Mouse (Mus musculus): Measurements from ENCODE around the gene 1110032A03Rik. TPM values are rescaled to one million over a fixed set of nuclear protein-coding genes. Genes with fewer than 3 reads are reported as not detected.

Gene 1110032A03Rik
- polyA plus RNA-seq, 1 experiment from 2014 or later: 42.3 TPM

DNA sequence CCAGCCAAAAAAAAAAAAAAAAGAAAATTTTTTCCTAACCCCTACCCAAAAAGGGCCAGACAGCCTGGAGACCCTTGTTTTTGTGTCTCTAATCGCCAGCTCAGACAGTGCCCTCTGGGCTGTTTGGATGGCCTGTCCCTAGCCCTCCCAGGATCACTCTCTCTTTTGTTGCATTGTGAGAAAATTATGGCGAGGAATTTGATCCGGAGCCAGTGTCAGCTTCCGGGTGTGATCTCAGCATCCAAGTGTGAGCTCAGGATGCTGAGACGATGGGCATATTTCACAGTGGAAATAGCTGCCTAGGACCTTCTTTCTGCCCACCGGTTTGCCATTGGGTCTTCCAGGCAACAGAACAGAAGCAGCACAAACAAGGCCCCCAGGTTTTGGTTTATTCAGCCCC, 24.6 kb downstream of the 1110032A03Rik start:
- WGBS: 79% methylated on average over 6 of the region's 6 CpGs
- DNase-seq (ENCODE audit: low spot score) (no peak), ATAC-seq (ENCODE audit: low FRiP score) (no peak)
- Histone ChIP-seq H3K4me1 (replicated peaks; ENCODE audit: control insufficient read depth, insufficient read depth, low read length) (0 out of 2 replicates have a peak, but pooled peaks cover 4% of the 10 kb centered on the region), H3K27me3 (ENCODE audit: control insufficient read depth, insufficient read depth, low read length) (no peaks in the 10 kb centered on the region), H3K9me3 (ENCODE audit: control insufficient read depth, low read length) (no peaks in the 10 kb centered on the region), H3K9ac (ENCODE audit: low read depth, low read length) (no peak overlapping the region), H3K36me3 (ENCODE audit: control insufficient read depth, insufficient read depth, low read length) (no peaks in the 10 kb centered on the region), H3K27ac (ENCODE audit: low read depth, low read length) (no peak overlapping the region), H3K4me3 (ENCODE audit: low read depth, low read length) (no peak overlapping the region), H3K4me2 (replicated peaks; ENCODE audit: low read depth, low read length) (no peak overlapping the region)

GRCm38 (mm10) chr9:50746214-50746677, 29.1 kb downstream of the 1110032A03Rik start, which contains the start of gene 2310030G06Rik:
TSS of gene 2310030G06Rik (minus strand) at chr9:50746536.
- H3K36me3 ChIP-seq (ENCODE audit: control insufficient read depth, insufficient read depth, low read length): no peaks in the 10 kb centered on the region
- 1% methylated on average over 19 of the region's 19 CpGs for WGBS
- DNase-seq (ENCODE audit: low spot score): peak; percentile 36
- H3K27me3 ChIP-seq (ENCODE audit: control insufficient read depth, insufficient read depth, low read length): no peaks in the 10 kb centered on the region
- 0 out of 2 replicates have a peak, but pooled peaks cover 4% of the 10 kb centered on the region for H3K4me1 ChIP-seq (replicated peaks; ENCODE audit: control insufficient read depth, insufficient read depth, low read length)
- peak within 1 kb of the TSS; percentile 45; the same call in 1 of the 2 replicates for H3K9ac ChIP-seq (ENCODE audit: low read depth, low read length)
- peak within 1 kb of the TSS; percentile 23 for H3K4me3 ChIP-seq (ENCODE audit: low read depth, low read length)
- H3K9me3 ChIP-seq (ENCODE audit: control insufficient read depth, low read length): no peaks in the 10 kb centered on the region
- H3K4me2 ChIP-seq (replicated peaks; ENCODE audit: low read depth, low read length): peak within 1 kb of the TSS; percentile 46
- H3K27ac ChIP-seq (ENCODE audit: low read depth, low read length): no peak within 1 kb of the TSS
- no peak for ATAC-seq (ENCODE audit: low FRiP score)

GRCm38 (mm10) chr9:50745806-50746205, 29.5 kb downstream of the 1110032A03Rik start:
- Histone ChIP-seq H3K9me3 (ENCODE audit: control insufficient read depth, low read length) (no peaks in the 10 kb centered on the region), H3K9ac (ENCODE audit: low read depth, low read length) (peak overlapping the region; percentile 45; the same call in 1 of the 2 replicates), H3K4me1 (replicated peaks; ENCODE audit: control insufficient read depth, insufficient read depth, low read length) (0 out of 2 replicates have a peak, but pooled peaks cover 4% of the 10 kb centered on the region), H3K27ac (ENCODE audit: low read depth, low read length) (no peak overlapping the region), H3K4me3 (ENCODE audit: low read depth, low read length) (peak overlapping the region; percentile 23), H3K36me3 (ENCODE audit: control insufficient read depth, insufficient read depth, low read length) (no peaks in the 10 kb centered on the region), H3K27me3 (ENCODE audit: control insufficient read depth, insufficient read depth, low read length) (no peaks in the 10 kb centered on the region), H3K4me2 (replicated peaks; ENCODE audit: low read depth, low read length) (peak overlapping the region; percentile 46)
- DNase-seq (ENCODE audit: low spot score) (no peak), ATAC-seq (ENCODE audit: low FRiP score) (no peak)
- WGBS: 13% methylated on average over 7 of the region's 7 CpGs

GRCm38 (mm10) chr9:50742744-50743143, 32.6 kb downstream of the 1110032A03Rik start:
- H3K9ac ChIP-seq (ENCODE audit: low read depth, low read length): no peak overlapping the region
- DNase-seq (ENCODE audit: low spot score): no peak

GRCm38 (mm10) chr9:50742261-50742660, 33.1 kb downstream of the 1110032A03Rik start:
- 87% methylated on average over 3 of the region's 3 CpGs for WGBS
- no peak for ATAC-seq (ENCODE audit: low FRiP score)
- H3K9ac ChIP-seq (ENCODE audit: low read depth, low read length): no peak overlapping the region

More at GRCm38 (mm10) chr9:50742744-50743143, 32.6 kb downstream of the 1110032A03Rik start:
- WGBS: 73% methylated on average over 2 of the region's 2 CpGs
- no peak overlapping the region for H3K27ac ChIP-seq (ENCODE audit: low read depth, low read length)
- H3K27me3 ChIP-seq (ENCODE audit: control insufficient read depth, insufficient read depth, low read length): no peaks in the 10 kb centered on the region
- 0 out of 2 replicates have a peak, but pooled peaks cover 4% of the 10 kb centered on the region for H3K4me1 ChIP-seq (replicated peaks; ENCODE audit: control insufficient read depth, insufficient read depth, low read length)
- no peak overlapping the region for H3K4me3 ChIP-seq (ENCODE audit: low read depth, low read length)
- H3K36me3 ChIP-seq (ENCODE audit: control insufficient read depth, insufficient read depth, low read length): no peaks in the 10 kb centered on the region
- H3K4me2 ChIP-seq (replicated peaks; ENCODE audit: low read depth, low read length): no peak overlapping the region
- H3K9me3 ChIP-seq (ENCODE audit: control insufficient read depth, low read length): no peaks in the 10 kb centered on the region
- no peak for ATAC-seq (ENCODE audit: low FRiP score)

DNA sequence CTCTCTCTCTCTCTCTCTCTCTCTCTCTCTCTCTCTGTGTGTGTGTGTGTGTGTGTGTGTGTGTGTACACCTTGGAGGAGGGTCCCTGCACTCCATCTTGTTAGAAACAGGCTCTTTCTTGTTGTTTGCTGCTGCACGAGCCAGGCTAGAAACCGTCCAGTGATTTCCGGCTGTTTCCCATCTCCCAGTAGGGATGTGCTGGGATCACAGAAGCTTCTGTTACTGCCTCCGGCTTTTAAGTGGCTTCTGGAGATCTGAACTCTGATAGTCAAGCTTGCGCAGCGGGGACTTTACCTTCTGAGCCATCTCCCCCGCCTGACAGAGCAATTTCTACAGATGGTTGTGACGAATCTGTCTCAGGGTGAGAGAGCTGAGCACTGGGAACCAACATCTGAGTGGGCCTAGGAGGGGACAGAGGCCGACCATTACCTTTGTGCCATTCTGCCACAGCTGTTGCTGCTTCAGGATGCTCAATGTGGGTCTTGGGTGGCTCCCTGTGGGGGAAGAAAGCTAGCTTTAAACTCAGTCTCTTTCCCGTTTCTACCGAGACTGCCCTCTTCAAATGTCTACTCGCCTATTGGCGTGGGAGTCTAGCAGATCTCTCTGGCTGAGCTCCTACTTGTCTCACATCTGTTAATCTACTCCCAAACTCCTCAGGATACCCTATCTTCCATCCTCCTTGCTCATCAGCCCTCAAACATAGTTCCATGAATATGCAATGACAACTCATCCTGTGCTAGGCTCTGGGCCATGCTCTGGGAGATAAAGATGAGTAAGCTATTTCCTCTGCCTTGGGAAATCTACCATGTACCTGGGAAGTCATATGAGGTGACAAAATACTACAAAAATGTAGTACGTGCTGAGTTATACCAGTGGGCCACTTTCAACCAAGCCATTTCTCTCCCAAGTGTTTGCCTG, 34.2 kb downstream of the 1110032A03Rik start:
- Histone ChIP-seq H3K27me3 (ENCODE audit: control insufficient read depth, insufficient read depth, low read length) (no peaks in the 10 kb centered on the region), H3K4me3 (ENCODE audit: low read depth, low read length) (no peak overlapping the region), H3K4me2 (replicated peaks; ENCODE audit: low read depth, low read length) (no peak overlapping the region), H3K27ac (ENCODE audit: low read depth, low read length) (no peak overlapping the region), H3K9ac (ENCODE audit: low read depth, low read length) (no peak overlapping the region), H3K4me1 (replicated peaks; ENCODE audit: control insufficient read depth, insufficient read depth, low read length) (0 out of 2 replicates have a peak, but pooled peaks cover under 1% of the 10 kb centered on the region), H3K9me3 (ENCODE audit: control insufficient read depth, low read length) (no peaks in the 10 kb centered on the region), H3K36me3 (ENCODE audit: control insufficient read depth, insufficient read depth, low read length) (no peaks in the 10 kb centered on the region)
- DNase-seq (ENCODE audit: low spot score) (no peak), ATAC-seq (ENCODE audit: low FRiP score) (no peak)
- WGBS: 85% methylated on average over 14 of the region's 14 CpGs

More at GRCm38 (mm10) chr9:50742261-50742660, 33.1 kb downstream of the 1110032A03Rik start:
- 0 out of 2 replicates have a peak, but pooled peaks cover 4% of the 10 kb centered on the region for H3K4me1 ChIP-seq (replicated peaks; ENCODE audit: control insufficient read depth, insufficient read depth, low read length)
- H3K27me3 ChIP-seq (ENCODE audit: control insufficient read depth, insufficient read depth, low read length): no peaks in the 10 kb centered on the region
- H3K36me3 ChIP-seq (ENCODE audit: control insufficient read depth, insufficient read depth, low read length): no peaks in the 10 kb centered on the region
- H3K4me2 ChIP-seq (replicated peaks; ENCODE audit: low read depth, low read length): no peak overlapping the region
- no peak overlapping the region for H3K27ac ChIP-seq (ENCODE audit: low read depth, low read length)
- DNase-seq (ENCODE audit: low spot score): no peak
- H3K4me3 ChIP-seq (ENCODE audit: low read depth, low read length): no peak overlapping the region
- no peaks in the 10 kb centered on the region for H3K9me3 ChIP-seq (ENCODE audit: control insufficient read depth, low read length)

GRCm38 (mm10) chr9:50738914-50739870, 36.1 kb downstream of the 1110032A03Rik start, which contains the start of gene Dixdc1:
TSS of gene Dixdc1 (minus strand) at chr9:50739517.
- DNase-seq (ENCODE audit: low spot score) (peak; percentile 93), ATAC-seq (ENCODE audit: low FRiP score) (peak; percentile 96)
- no peak within 1 kb of the TSS for H3K27ac ChIP-seq (ENCODE audit: low read depth, low read length)
- 15% methylated on average over 36 of the region's 36 CpGs for WGBS
- no peaks in the 10 kb centered on the region for H3K27me3 ChIP-seq (ENCODE audit: control insufficient read depth, insufficient read depth, low read length)
- H3K4me2 ChIP-seq (replicated peaks; ENCODE audit: low read depth, low read length): peak within 1 kb of the TSS; percentile 47
- no peak within 1 kb of the TSS for H3K9ac ChIP-seq (ENCODE audit: low read depth, low read length)
- peak within 1 kb of the TSS; percentile 15; the same call in 1 of the 2 replicates for H3K4me3 ChIP-seq (ENCODE audit: low read depth, low read length)
- H3K4me1 ChIP-seq (replicated peaks; ENCODE audit: control insufficient read depth, insufficient read depth, low read length): no peaks in the 10 kb centered on the region
- no peaks in the 10 kb centered on the region for H3K9me3 ChIP-seq (ENCODE audit: control insufficient read depth, low read length)
- no peaks in the 10 kb centered on the region for H3K36me3 ChIP-seq (ENCODE audit: control insufficient read depth, insufficient read depth, low read length)

DNA sequence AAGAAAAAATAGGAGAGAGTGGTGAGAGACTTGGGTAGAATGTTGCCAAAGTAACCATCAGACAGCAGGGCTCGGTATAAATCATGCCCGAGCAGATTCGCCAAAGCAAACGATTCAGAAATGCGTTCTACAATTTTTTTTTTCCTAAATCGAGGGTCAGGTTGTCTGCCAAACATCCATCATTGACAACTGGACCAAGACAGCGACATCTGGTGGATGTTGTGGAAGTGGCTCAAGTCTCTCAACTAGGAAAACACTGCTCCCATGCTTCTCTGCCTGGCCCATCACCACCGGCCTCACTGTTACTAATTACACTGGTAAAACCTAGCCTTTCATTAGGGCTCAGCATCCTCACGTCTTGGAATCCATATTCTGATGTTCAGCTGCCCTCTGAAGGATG, 40.3 kb downstream of the 1110032A03Rik start:
- WGBS: 8% methylated on average over 9 of the region's 9 CpGs
- H3K27ac ChIP-seq (ENCODE audit: low read depth, low read length): no peak overlapping the region
- H3K9ac ChIP-seq (ENCODE audit: low read depth, low read length): no peak overlapping the region
- DNase-seq (ENCODE audit: low spot score) (peak; percentile 77), ATAC-seq (ENCODE audit: low FRiP score) (no peak)
- no peaks in the 10 kb centered on the region for H3K27me3 ChIP-seq (ENCODE audit: control insufficient read depth, insufficient read depth, low read length)
- 0 out of 2 replicates have a peak, but pooled peaks cover 7% of the 10 kb centered on the region for H3K4me1 ChIP-seq (replicated peaks; ENCODE audit: control insufficient read depth, insufficient read depth, low read length)
- H3K9me3 ChIP-seq (ENCODE audit: control insufficient read depth, low read length): no peaks in the 10 kb centered on the region
- H3K4me3 ChIP-seq (ENCODE audit: low read depth, low read length): no peak overlapping the region
- no peaks in the 10 kb centered on the region for H3K36me3 ChIP-seq (ENCODE audit: control insufficient read depth, insufficient read depth, low read length)
- no peak overlapping the region for H3K4me2 ChIP-seq (replicated peaks; ENCODE audit: low read depth, low read length)

Data from hindbrain, embryonic 11.5 days (tissue).